Mouse (Mus musculus): ENCODE measurements around the gene Plekhb2. TPM values are rescaled to one million over a fixed set of nuclear protein-coding genes. Genes with fewer than 3 reads are reported as not detected.

The Plekhb2 gene
- polyA plus RNA-seq, 1 experiment: 0.08 TPM

DNA sequence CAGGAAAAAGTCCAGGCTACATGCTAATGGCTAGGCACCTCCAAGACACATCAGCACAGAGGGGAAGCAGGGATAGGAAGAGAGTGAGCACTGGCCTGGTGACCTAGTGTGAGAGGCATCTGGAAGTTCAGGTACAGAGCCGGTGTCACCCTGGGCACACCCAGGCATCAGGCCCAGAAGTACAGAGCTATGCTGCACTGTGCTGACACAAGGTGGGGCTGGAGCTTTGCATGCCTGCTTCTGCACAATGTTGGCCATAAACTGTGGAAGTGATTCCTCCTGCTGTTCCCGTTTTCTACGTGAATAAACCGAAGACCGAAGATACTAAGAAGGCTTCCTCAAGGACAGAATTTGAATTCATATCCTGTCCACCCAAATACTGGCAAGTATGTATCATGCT lies 46.3 kb downstream of the Plekhb2 start:
- H3K4me1 ChIP-seq (ENCODE audit: control insufficient read depth): no peaks in the 10 kb centered on the region
- no peaks in the 10 kb centered on the region for H3K27me3 ChIP-seq (ENCODE audit: control insufficient read depth)
- H3K9me3 ChIP-seq (ENCODE audit: control insufficient read depth, low read length): no peaks in the 10 kb centered on the region
- H3K4me3 ChIP-seq (replicated peaks): no peak overlapping the region
- TF ChIP-seq GATA1 (IDR thresholded peaks at IDR 0.05; ENCODE audit: low read length): no peak
- no peak for TF ChIP-seq TAL1 (IDR thresholded peaks at IDR 0.05; ENCODE audit: low read length)
- no peaks in the 10 kb centered on the region for H3K36me3 ChIP-seq (ENCODE audit: control insufficient read depth)

DNA sequence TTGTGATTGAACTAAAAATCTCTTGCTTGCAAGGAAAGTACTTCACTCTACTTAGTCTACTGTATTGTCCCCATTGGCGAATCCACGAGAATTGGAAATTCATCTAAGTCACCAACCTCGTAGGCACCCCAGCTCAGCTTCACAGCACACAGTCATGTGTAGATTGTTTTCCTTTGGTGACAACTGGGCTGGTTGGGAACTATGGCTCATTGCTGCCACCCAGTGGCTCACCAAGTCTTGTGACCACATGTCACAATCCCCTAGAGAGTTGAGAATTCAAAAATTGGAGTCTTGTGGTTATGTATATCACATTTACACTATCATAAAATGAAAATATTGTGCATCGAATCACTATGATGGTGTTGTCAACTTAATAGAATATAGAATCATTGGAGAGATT lies 47.1 kb downstream of the Plekhb2 start:
- no peaks in the 10 kb centered on the region for H3K4me1 ChIP-seq (ENCODE audit: control insufficient read depth)
- TF ChIP-seq GATA1 (IDR thresholded peaks at IDR 0.05; ENCODE audit: low read length) (no peak), TAL1 (IDR thresholded peaks at IDR 0.05; ENCODE audit: low read length) (no peak)

DNA sequence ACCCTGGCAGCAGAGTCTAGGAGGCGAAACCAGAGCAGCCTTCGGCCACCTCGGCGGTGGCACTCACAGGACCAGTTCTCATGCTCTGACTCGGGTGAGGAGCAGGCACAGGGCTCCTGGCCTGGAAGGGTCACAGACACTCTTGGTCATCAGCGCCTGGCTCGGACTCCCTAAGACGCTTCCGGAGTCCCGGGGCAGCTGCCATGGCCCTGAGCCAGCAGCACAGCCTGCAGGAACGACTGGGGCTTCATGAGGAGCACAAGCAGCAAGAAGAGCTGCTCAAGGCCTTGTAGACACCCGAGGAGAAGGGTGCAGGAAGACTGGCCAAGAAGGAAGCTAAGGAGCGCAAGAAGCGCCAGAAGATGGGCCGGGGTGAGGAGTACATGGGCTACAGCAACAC lies 78.9 kb downstream of the Plekhb2 start:
- peaks cover 27% of the 10 kb centered on the region for H3K9me3 ChIP-seq (ENCODE audit: control insufficient read depth, low read length)
- TF ChIP-seq GATA1 (IDR thresholded peaks at IDR 0.05; ENCODE audit: low read length) (no peak), TAL1 (IDR thresholded peaks at IDR 0.05; ENCODE audit: low read length) (no peak)
- no peaks in the 10 kb centered on the region for H3K27me3 ChIP-seq (ENCODE audit: control insufficient read depth)
- H3K4me1 ChIP-seq (ENCODE audit: control insufficient read depth): no peaks in the 10 kb centered on the region
- H3K4me3 ChIP-seq (replicated peaks): no peak overlapping the region
- H3K36me3 ChIP-seq (ENCODE audit: control insufficient read depth): no peaks in the 10 kb centered on the region

More for the DNA sequence above, 47.1 kb downstream of the Plekhb2 start:
- no peaks in the 10 kb centered on the region for H3K27me3 ChIP-seq (ENCODE audit: control insufficient read depth)
- no peak overlapping the region for H3K4me3 ChIP-seq (replicated peaks)
- H3K9me3 ChIP-seq (ENCODE audit: control insufficient read depth, low read length): no peaks in the 10 kb centered on the region
- H3K36me3 ChIP-seq (ENCODE audit: control insufficient read depth): no peaks in the 10 kb centered on the region

Other genes starting within 250 kb of the Plekhb2 start
- 5.2 and 5.4 TPM in 2 replicates for gene Fam168b, start 6.9 kb upstream of the Plekhb2 start, polyA plus RNA-seq (2012)

Measured in erythroblast, embryonic 14.5 days (primary cell).